In genomic region chr16:50559163-50559771, GRCm38 (mm10) we compare ENCODE assay signal across 39 mouse cellular contexts. TPM values are rescaled to one million over a fixed set of nuclear protein-coding genes. Genes with fewer than 3 reads are reported as not detected.
DNase-seq lines count a peak whose midpoint lies in the region; ATAC-seq and TF ChIP-seq lines count a peak whose summit lies in the region.
"Had no signal": no experiment of that assay in that cellular context is flagged by ENCODE, and none has a peak within 500 bp of the region (broad histone marks: within the 10 kb centered on the region; RNA-seq: fewer than 3 reads in every experiment).

No protein-coding gene starts in this region.

- no peak for ATAC-seq in hindbrain, postnatal 0 days
- ATAC-seq in hindbrain, embryonic 11.5 days (ENCODE audit: low FRiP score), result no peak
- ATAC-seq in intestine, embryonic 14.5 days (replicated peaks; ENCODE audit: low FRiP score, low TSS enrichment, low read depth), result peak; percentile 66
- peak; percentile 47; the same call in 1 of the 2 replicates for ATAC-seq in stomach, embryonic 15.5 days (ENCODE audit: insufficient read depth, low FRiP score, low read depth)
- ATAC-seq: forebrain, embryonic 16.5 days had no signal

- H3K27ac ChIP-seq in hindbrain, postnatal 0 days, result no peak overlapping the region
- no peak overlapping the region for H3K27ac ChIP-seq in hindbrain, embryonic 11.5 days (ENCODE audit: low read depth, low read length)
- H3K27ac ChIP-seq in intestine, embryonic 14.5 days (ENCODE audit: low read depth), result no peak overlapping the region
- no peak overlapping the region for H3K27ac ChIP-seq in stomach, embryonic 15.5 days
- H3K27ac ChIP-seq: embryonic facial prominence, embryonic 12.5 days; forebrain, embryonic 10.5 days; heart, embryonic 13.5 days; hindbrain, embryonic 15.5 days; kidney, embryonic 15.5 days; limb, embryonic 15.5 days; liver, embryonic 14.5 days; midbrain, embryonic 12.5 days had no signal

- peak; percentile 7; the same call in 1 of the 2 replicates for TF ChIP-seq CTCF in hindbrain, postnatal 0 days (IDR thresholded peaks at IDR 0.05; ENCODE audit: low read depth)

- no peaks in the 10 kb centered on the region for H3K4me1 ChIP-seq in hindbrain, postnatal 0 days (ENCODE audit: insufficient read depth, low read length)
- no peaks in the 10 kb centered on the region for H3K4me1 ChIP-seq in hindbrain, embryonic 11.5 days (replicated peaks; ENCODE audit: control insufficient read depth, insufficient read depth, low read length)
- no peaks in the 10 kb centered on the region for H3K4me1 ChIP-seq in intestine, embryonic 14.5 days (replicated peaks; ENCODE audit: control insufficient read depth, insufficient read depth, low read length)
- H3K4me1 ChIP-seq in stomach, embryonic 15.5 days, result no peaks in the 10 kb centered on the region
- H3K4me1 ChIP-seq: embryonic facial prominence, embryonic 12.5 days; forebrain, embryonic 10.5 days; hindbrain, embryonic 15.5 days; kidney, embryonic 15.5 days; limb, embryonic 15.5 days; midbrain, embryonic 12.5 days had no signal

- H3K4me2 ChIP-seq in hindbrain, postnatal 0 days (ENCODE audit: low read depth, low read length), result no peak overlapping the region
- H3K4me2 ChIP-seq in hindbrain, embryonic 11.5 days (replicated peaks; ENCODE audit: low read depth, low read length), result no peak overlapping the region
- no peak overlapping the region for H3K4me2 ChIP-seq in intestine, embryonic 14.5 days (ENCODE audit: low read length)
- no peak overlapping the region for H3K4me2 ChIP-seq in stomach, embryonic 15.5 days
- H3K4me2 ChIP-seq: embryonic facial prominence, embryonic 12.5 days; heart, embryonic 13.5 days; hindbrain, embryonic 15.5 days; kidney, embryonic 15.5 days; limb, embryonic 15.5 days; lung, embryonic 14.5 days; midbrain, embryonic 12.5 days had no signal

- WGBS in hindbrain, postnatal 0 days, result 81% methylated on average over 6 of the region's 6 CpGs
- WGBS in hindbrain, embryonic 11.5 days, result 85% methylated on average over 6 of the region's 6 CpGs
- WGBS in intestine, embryonic 14.5 days, result 57% methylated on average over 6 of the region's 6 CpGs
- WGBS in stomach, embryonic 15.5 days, result 55% methylated on average over 6 of the region's 6 CpGs

- no peaks in the 10 kb centered on the region for H3K9me3 ChIP-seq in hindbrain, postnatal 0 days (ENCODE audit: low read length)
- H3K9me3 ChIP-seq in hindbrain, embryonic 11.5 days (ENCODE audit: control insufficient read depth, low read length), result no peaks in the 10 kb centered on the region
- no peaks in the 10 kb centered on the region for H3K9me3 ChIP-seq in intestine, embryonic 14.5 days (ENCODE audit: control insufficient read depth, low read length)
- H3K9me3 ChIP-seq in stomach, embryonic 15.5 days, result no peaks in the 10 kb centered on the region
- H3K9me3 ChIP-seq: embryonic facial prominence, embryonic 12.5 days; forebrain, embryonic 10.5 days; heart, embryonic 13.5 days; hindbrain, embryonic 15.5 days; kidney, embryonic 15.5 days; limb, embryonic 15.5 days; midbrain, embryonic 12.5 days had no signal

- no peaks in the 10 kb centered on the region for H3K27me3 ChIP-seq in hindbrain, postnatal 0 days (ENCODE audit: insufficient read depth, low read length)
- H3K27me3 ChIP-seq in hindbrain, embryonic 11.5 days (ENCODE audit: control insufficient read depth, insufficient read depth, low read length), result no peaks in the 10 kb centered on the region
- no peaks in the 10 kb centered on the region for H3K27me3 ChIP-seq in intestine, embryonic 14.5 days (replicated peaks; ENCODE audit: control insufficient read depth, insufficient read depth, low read length)
- no peaks in the 10 kb centered on the region for H3K27me3 ChIP-seq in stomach, embryonic 15.5 days (replicated peaks)
- H3K27me3 ChIP-seq: embryonic facial prominence, embryonic 12.5 days; heart, embryonic 13.5 days; hindbrain, embryonic 15.5 days; kidney, embryonic 15.5 days; limb, embryonic 15.5 days; midbrain, embryonic 12.5 days had no signal

- H3K9ac ChIP-seq in hindbrain, postnatal 0 days (replicated peaks; ENCODE audit: low read length), result no peak overlapping the region
- no peak overlapping the region for H3K9ac ChIP-seq in hindbrain, embryonic 11.5 days (ENCODE audit: low read depth, low read length)
- no peak overlapping the region for H3K9ac ChIP-seq in intestine, embryonic 14.5 days (ENCODE audit: low read length)
- no peak overlapping the region for H3K9ac ChIP-seq in stomach, embryonic 15.5 days
- H3K9ac ChIP-seq: embryonic facial prominence, embryonic 12.5 days; heart, embryonic 13.5 days; hindbrain, embryonic 15.5 days; kidney, embryonic 15.5 days; limb, embryonic 15.5 days; liver, embryonic 14.5 days; lung, embryonic 14.5 days; midbrain, embryonic 12.5 days had no signal

- no peak for DNase-seq in hindbrain, postnatal 0 days (ENCODE audit: low spot score)
- no peak for DNase-seq in hindbrain, embryonic 11.5 days (ENCODE audit: low spot score)
- DNase-seq in ES-CJ7 (ENCODE audit: low read depth, low spot score), result peak; percentile 10
- no peak for DNase-seq in intestine, embryonic 14.5 days (ENCODE audit: low spot score)
- no peak for DNase-seq in lung, postnatal 36 days
- no peak for DNase-seq in thymus, postnatal 14 days
- DNase-seq in ovary, postnatal 14 days (ENCODE audit: low spot score), result no peak
- DNase-seq: adrenal gland, postnatal 10 days; cerebellum, adult 11 months; cerebellum, adult 9-10 months; cerebellum, postnatal 36 days; gastrocnemius, postnatal 10 days; heart, postnatal 10 days; kidney, adult 18-20 months; kidney, postnatal 25 days; lung, embryonic 14.5 days; lung, postnatal 14 days; retina, postnatal 1 day; right cerebral cortex, postnatal 25 days had no signal

- no peak overlapping the region for H3K4me3 ChIP-seq in hindbrain, postnatal 0 days (ENCODE audit: low read length)
- no peak overlapping the region for H3K4me3 ChIP-seq in hindbrain, embryonic 11.5 days (ENCODE audit: low read depth, low read length)
- H3K4me3 ChIP-seq in intestine, embryonic 14.5 days (ENCODE audit: low read depth, low read length), result no peak overlapping the region
- H3K4me3 ChIP-seq in stomach, embryonic 15.5 days (replicated peaks), result no peak overlapping the region
- H3K4me3 ChIP-seq: embryonic facial prominence, embryonic 12.5 days; forebrain, embryonic 10.5 days; heart, embryonic 13.5 days; hindbrain, embryonic 15.5 days; kidney, embryonic 15.5 days; limb, embryonic 15.5 days; midbrain, embryonic 12.5 days had no signal

- H3K36me3 ChIP-seq in hindbrain, postnatal 0 days (ENCODE audit: insufficient read depth, low read length), result no peaks in the 10 kb centered on the region
- H3K36me3 ChIP-seq in hindbrain, embryonic 11.5 days (ENCODE audit: control insufficient read depth, insufficient read depth, low read length), result no peaks in the 10 kb centered on the region
- no peaks in the 10 kb centered on the region for H3K36me3 ChIP-seq in intestine, embryonic 14.5 days (ENCODE audit: control insufficient read depth, insufficient read depth, low read length)
- no peaks in the 10 kb centered on the region for H3K36me3 ChIP-seq in stomach, embryonic 15.5 days
- H3K36me3 ChIP-seq: embryonic facial prominence, embryonic 12.5 days; forebrain, embryonic 10.5 days; heart, embryonic 13.5 days; hindbrain, embryonic 15.5 days; kidney, embryonic 15.5 days; limb, embryonic 15.5 days; midbrain, embryonic 12.5 days had no signal

RNA-seq across cellular contexts. Expression of gene Ccdc54, which starts 31.7 kb away (rescaled TPM):
- total RNA-seq in hindbrain, postnatal 0 days (2014; rRNA removed), result not detected in 2 replicates
- not detected in 2 replicates for polyA plus RNA-seq in hindbrain, postnatal 0 days (2015; fragmentation: Nextera tagmentation; extraction: Ambion mirVana)
- not detected in 2 replicates for polyA plus RNA-seq in hindbrain, embryonic 11.5 days (2014; fragmentation: Nextera tagmentation; extraction: Ambion mirVana)
- not detected in 2 replicates for polyA plus RNA-seq in intestine, embryonic 14.5 days (2014; fragmentation: Nextera tagmentation; extraction: Ambion mirVana)
- not detected in 2 replicates for polyA plus RNA-seq in stomach, embryonic 15.5 days (2015; fragmentation: Nextera tagmentation; extraction: Ambion mirVana)
- total RNA-seq: adrenal gland, postnatal 10 days; gastrocnemius, postnatal 10 days; heart, adult 8-10 months; heart, postnatal 10 days; hematopoietic stem cell, adult 5-6 weeks; layer of hippocampus, adult 18-20 months; layer of hippocampus, postnatal 14 days; left cerebral cortex, adult 8-10 months; left cerebral cortex, postnatal 36 days; megakaryocyte, adult 5-6 weeks; monocyte, adult 5-6 weeks had no signal
- polyA plus RNA-seq: embryonic facial prominence, embryonic 12.5 days; forebrain, embryonic 10.5 days; forebrain, embryonic 16.5 days; heart, embryonic 13.5 days; hindbrain, embryonic 15.5 days; kidney, embryonic 15.5 days; limb, embryonic 15.5 days; liver, embryonic 14.5 days; lung, embryonic 14.5 days; midbrain, embryonic 12.5 days; neural tube, embryonic 14.5 days; urinary bladder, adult 2 months had no signal

Comparison
In these comparisons a context has a peak if more than half of its experiments do, and no peak if none do; other contexts are left out.
1. ATAC-seq: peak in intestine, embryonic 14.5 days (single experiment) and stomach, embryonic 15.5 days (single experiment); none in hindbrain, postnatal 0 days (single experiment) and hindbrain, embryonic 11.5 days (single experiment).